Mouse (Mus musculus): Measurements from ENCODE around the gene Slc22a23.

Gene Slc22a23

GRCm38 (mm10) chr13:34343719-34344375 is 1.1 kb downstream of the Slc22a23 start:
- DNase-seq (ENCODE audit: low spot score), result no peak

GRCm38 (mm10) chr13:34342286-34342890 is 2.6 kb downstream of the Slc22a23 start:
- no peak for DNase-seq (ENCODE audit: low spot score)

DNA sequence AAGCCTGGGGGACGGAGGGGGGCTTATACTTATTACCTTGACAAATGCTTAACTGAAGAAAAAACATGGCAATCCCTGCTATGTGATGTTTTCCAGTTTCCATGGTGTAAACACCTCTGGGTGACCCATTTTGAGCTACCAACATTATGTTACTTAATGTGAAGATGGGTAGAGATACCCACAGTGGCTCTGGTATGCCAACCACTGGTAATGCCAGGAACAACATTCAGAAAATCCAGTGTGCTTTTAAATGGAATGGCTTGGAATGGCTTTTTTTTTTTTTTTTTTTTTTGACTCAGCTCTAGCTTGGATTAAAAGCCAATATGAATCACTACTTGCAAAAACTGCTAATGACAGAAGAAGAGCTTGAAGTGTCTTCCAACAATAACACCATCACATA is 8.1 kb downstream of the Slc22a23 start:
- DNase-seq (ENCODE audit: low spot score), result peak; percentile 42

DNA sequence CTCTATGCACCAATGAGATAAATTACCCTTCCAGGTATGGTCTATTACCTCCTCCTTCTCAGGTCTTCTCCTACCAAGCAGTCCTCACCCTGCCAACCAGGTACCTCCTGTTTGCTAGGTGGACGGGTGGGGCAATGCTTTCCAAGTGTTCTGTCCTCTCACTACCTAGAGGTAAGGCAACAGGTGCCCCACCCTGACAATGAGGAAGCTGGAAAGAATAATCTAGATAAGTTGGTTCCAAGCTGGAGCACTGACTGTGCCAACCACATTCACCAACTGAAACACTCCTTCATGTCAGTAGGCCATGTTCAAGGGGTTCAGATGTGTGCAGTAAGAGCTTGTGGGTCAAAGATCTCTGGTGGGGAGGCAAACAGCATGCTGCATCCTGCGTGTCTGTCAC is 10.1 kb downstream of the Slc22a23 start:
- DNase-seq (ENCODE audit: low spot score), result no peak

- DNase-seq (ENCODE audit: low spot score), result peak; percentile 60
Measured at GRCm38 (mm10) chr13:34332762-34333161, 12.2 kb downstream of the Slc22a23 start.

DNA sequence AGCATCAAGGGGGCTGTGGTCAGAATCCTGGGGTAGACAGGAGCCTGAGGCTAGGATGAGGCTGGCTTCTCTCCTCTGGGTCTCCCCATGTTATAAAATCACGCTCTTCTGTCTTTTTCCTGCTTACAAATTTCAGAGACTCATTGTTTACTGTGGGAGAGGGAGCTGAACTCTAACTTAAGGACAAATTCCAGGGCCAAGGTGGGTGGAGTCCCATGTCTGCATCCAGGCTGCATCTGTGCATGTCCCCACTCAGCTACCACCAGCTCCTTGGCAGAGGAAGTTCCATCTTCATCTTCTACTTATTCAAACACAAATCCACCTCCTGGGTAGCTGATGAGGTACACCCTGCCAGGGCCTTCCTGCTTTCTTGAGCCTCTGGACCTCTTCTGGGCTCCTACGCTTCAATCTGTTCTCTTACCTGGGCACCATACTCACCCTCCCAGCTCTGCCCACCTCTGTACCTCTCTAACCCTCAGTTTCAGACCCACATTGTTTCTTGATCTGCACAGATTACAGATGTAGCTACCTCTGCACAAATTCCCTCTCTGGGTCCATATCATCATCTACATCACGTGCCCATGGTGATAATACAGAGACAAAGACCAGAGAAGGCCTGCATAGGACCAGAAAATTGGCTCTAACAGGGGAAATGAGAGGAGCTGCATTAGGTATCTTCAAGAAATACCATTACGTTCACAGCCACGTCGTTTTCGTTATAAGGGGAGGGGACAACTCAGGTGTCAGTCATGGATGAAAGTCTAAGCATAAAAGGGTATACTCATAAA is 13.4 kb downstream of the Slc22a23 start:
- no peak for DNase-seq (ENCODE audit: low spot score)

- DNase-seq (ENCODE audit: low spot score), result no peak
Measured at GRCm38 (mm10) chr13:34329589-34329988, 15.4 kb downstream of the Slc22a23 start.

- DNase-seq (ENCODE audit: low spot score), result no peak
Measured at GRCm38 (mm10) chr13:34326992-34327391, 18.0 kb downstream of the Slc22a23 start.

GRCm38 (mm10) chr13:34323361-34323760 is 21.6 kb downstream of the Slc22a23 start:
- DNase-seq (ENCODE audit: low spot score), result no peak

GRCm38 (mm10) chr13:34320482-34320881 is 24.5 kb downstream of the Slc22a23 start:
- DNase-seq (ENCODE audit: low spot score), result no peak

DNA sequence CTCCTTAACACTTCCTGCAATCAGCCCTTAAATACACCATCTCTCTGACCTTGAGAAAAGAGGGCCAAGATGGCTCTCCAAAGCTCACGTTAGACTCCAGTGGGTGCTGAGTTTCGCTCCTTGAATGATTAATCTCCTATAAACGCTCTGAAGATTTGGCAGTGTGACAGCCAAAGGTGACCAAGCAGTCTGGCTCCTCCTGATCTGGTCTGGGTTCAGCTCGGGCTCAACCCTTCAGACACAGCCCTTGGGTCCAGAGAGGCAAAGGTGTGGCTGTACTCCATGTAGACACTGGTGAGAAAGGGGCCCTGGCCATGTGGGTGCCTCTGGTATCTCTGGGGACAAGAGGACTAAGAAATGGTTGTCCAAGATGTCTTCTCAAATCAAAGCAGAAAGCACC is 27.9 kb downstream of the Slc22a23 start:
- DNase-seq (ENCODE audit: low spot score), result no peak

DNA sequence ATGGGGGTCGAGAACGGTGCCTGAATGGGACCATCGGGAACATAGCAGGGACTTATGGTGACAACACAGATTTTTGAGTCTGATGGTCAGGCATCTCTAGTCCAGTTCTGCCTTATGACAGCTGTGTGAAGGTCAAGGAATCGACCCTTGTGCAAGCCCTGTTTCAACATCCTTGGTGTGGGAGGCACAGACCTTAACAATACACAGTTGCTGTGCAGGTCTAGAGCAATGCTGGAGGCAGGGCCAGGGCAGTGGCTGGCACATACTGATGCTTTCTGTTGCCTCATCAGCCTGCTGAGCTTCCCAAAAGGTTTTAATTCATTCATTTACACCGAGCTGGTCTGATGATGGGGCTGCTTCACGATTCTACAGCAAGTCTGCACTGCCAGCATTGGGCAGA is 28.5 kb downstream of the Slc22a23 start:
- DNase-seq (ENCODE audit: low spot score), result peak; percentile 22

DNA sequence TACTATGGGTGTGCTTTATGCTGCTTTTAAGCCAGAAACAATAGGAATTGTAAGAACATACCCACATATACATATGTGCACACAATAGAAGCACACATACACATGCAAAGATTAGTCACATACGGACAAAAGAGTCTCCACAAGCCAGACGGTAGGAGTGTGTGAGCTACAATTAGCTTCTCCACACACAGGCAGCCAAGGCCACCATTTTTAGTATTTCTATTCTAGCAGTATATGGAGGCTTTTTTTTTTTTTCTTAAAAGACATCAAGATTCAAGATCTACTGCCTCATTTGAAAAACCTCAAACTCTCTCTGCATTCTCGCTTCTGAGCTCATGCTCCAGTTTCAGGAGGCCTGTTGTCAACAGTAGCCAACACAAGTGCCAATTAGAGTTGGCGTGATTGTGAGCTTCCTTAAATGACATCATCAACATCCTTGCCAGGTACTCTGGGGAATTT is 31.9 kb downstream of the Slc22a23 start:
- peak; percentile 59 for DNase-seq (ENCODE audit: low spot score)

- no peak for DNase-seq (ENCODE audit: low spot score)
Measured at GRCm38 (mm10) chr13:34312346-34313002, 32.5 kb downstream of the Slc22a23 start.

- no peak for DNase-seq (ENCODE audit: low spot score)
Measured at GRCm38 (mm10) chr13:34311593-34311992, 33.4 kb downstream of the Slc22a23 start.

DNA sequence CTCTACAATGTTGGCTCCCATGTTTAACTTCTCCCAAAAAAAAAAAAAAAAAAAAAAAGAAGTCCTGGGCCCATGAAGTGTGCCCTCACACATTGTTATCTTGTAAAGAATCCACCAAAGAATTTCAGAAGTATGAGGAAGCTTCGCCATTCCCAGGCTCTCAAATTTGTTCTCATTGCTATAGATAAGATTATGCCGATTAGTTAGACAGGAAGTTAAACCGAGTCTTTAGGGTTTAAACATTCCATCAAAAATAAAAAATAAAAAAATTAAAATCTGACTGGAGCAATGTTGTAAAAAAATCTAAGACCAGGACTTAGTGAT is 36.4 kb downstream of the Slc22a23 start:
- DNase-seq (ENCODE audit: low spot score), result no peak

GRCm38 (mm10) chr13:34307696-34308603 is 37.0 kb downstream of the Slc22a23 start:
- no peak for DNase-seq (ENCODE audit: low spot score)

DNA sequence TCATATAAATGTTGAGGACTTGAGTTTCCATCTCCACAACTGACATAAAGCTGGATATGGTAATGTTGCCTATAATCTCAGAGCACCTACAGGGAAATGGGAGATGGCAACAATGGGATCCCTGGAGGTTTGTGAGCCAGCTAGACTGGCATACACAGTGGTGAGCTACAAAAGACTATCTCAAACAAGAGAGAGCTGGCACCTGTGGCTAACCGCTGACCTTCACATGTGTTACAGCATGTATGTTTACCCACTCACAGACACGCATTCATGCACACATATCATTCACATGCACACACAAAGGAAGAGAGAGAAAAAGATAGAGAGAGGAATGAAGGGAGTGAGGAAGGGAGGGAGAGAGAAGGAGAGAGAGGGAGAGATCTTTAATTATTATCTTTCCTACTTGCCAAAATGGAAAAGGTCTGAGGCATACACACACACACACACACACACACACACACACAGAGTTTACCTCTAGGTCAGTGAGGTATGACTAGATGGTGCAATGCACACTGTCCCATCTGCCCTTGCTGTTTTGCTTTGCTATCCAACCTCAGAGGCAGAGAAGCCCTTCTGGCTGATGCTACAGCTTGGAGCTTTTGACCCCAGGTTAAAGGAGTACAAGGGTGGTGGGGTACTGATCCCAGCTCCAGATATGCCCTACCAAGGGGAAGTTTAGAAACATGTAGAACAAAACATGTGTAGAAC is 38.9 kb downstream of the Slc22a23 start:
- no peak for DNase-seq (ENCODE audit: low spot score)

DNA sequence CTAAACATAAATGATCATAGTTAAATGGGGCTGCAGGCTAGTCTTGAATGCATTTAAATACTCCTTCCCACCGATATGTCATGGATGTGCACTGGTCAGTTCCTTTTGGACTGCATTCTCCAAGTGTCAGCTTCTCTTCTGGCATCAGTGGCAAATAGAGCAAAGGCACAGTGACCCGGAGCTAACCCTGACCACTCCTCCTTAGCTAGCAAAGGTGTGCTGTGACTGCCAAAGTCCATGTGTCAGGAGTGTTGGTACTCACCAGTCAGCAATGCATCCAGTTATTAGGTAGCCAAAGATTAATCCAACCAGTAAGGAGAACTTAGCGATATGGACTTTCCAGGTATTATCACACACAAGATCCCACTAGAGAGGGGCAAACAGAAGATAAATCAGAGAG is 40.1 kb downstream of the Slc22a23 start:
- DNase-seq (ENCODE audit: low spot score), result no peak

DNA sequence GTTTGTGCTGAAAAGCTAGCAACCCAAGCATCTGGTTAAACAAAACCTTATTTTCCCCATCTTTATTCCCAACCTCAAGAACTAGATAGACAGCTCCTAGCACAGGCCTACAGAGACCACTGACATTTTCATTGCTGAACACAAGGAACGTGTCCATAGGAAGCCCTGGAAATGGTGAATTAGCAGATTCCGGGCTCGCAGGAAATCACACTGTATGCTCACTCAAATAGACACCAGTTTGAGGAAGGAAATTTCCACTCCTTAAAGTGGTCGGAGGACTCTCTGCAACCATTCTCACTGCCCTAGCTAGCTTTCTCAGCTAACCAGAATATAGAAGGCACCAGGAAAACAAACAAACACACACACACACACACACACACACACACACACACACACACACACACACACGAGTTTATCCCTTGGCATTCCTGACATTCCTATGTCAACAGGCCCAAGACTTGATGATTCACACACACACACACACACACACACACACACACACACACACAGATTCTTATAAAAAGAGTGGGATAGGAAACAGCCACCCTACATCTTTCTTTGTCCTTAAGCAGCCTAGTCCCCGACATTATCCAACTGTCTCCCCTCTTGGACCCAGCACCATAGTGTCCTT is 41.5 kb downstream of the Slc22a23 start:
- DNase-seq (ENCODE audit: low spot score), result no peak

GRCm38 (mm10) chr13:34301585-34301984 is 43.4 kb downstream of the Slc22a23 start:
- no peak for DNase-seq (ENCODE audit: low spot score)

Data from adipocyte (in vitro differentiated cells).